Mouse (Mus musculus) liver, postnatal 0 days (tissue): ENCODE results near the gene Smco1. TPM values are rescaled to one million over a fixed set of nuclear protein-coding genes. Genes with fewer than 3 reads are reported as not detected.
A peak's percentile ranks its signal among the peaks of the same experiment; 100 is the strongest.
"Not testable (repeated sequence)": the region's sequence is repeated elsewhere in the genome, so short reads cannot be mapped to it uniquely, and the experiment has no call there.

Experiments
- ATAC-seq: fragments of 200-750 bp; cut with Nextera tagmentation; 2 replicates; pipeline ENCODE4 v1.8.0; 2017; ENCODE audit warnings: mild to moderate bottlenecking, moderate library complexity
- DNase-seq: peaks from one replicate; pipeline ENCODE4 v3.0.0-alpha.2; 2016
- H3K27ac ChIP-seq: fragments of 300-500 bp; sonication (generic); 2 replicates; pipeline ENCODE4 v1.5.1; 2014; ENCODE audit warnings: antibody characterized with exemption, moderate library complexity, mild to moderate bottlenecking, low read depth
- H3K27me3 ChIP-seq: fragments of 300-500 bp; sonication (generic); 2 replicates; pipeline ENCODE4 v1.6.1; 2014; ENCODE audit warnings: low read length, control low read depth, mixed read lengths; ENCODE audit not compliant: insufficient read depth
- H3K36me3 ChIP-seq: fragments of 300-500 bp; sonication (generic); replicated peaks from 2 replicates; pipeline ENCODE4 v1.6.1; 2014; ENCODE audit warnings: mild to moderate bottlenecking, control low read depth, low read length, moderate library complexity, mixed read lengths; ENCODE audit not compliant: insufficient read depth
- H3K4me1 ChIP-seq: fragments of 300-500 bp; sonication (generic); 2 replicates; pipeline ENCODE4 v1.6.1; 2014; ENCODE audit warnings: antibody characterized with exemption, mild to moderate bottlenecking, control low read depth; ENCODE audit not compliant: insufficient read depth
- H3K4me2 ChIP-seq: fragments of 300-500 bp; sonication (generic); 2 replicates; pipeline ENCODE4 v1.6.1; 2014; ENCODE audit warnings: low read depth, mild to moderate bottlenecking, low read length, moderate library complexity, mixed read lengths
- H3K4me3 ChIP-seq: fragments of 300-500 bp; sonication (generic); 2 replicates; pipeline ENCODE4 v1.5.1; 2014; ENCODE audit warnings: low read depth, low read length
- H3K9ac ChIP-seq: fragments of 300-500 bp; sonication (generic); replicated peaks from 2 replicates; pipeline ENCODE4 v1.6.1; 2014; ENCODE audit warnings: mild to moderate bottlenecking, moderate library complexity
- H3K9me3 ChIP-seq: fragments of 300-500 bp; sonication (generic); 2 replicates; pipeline ENCODE4 v1.6.1; 2016; ENCODE audit warnings: mild to moderate bottlenecking, control low read depth, low read length, mixed read lengths
- CTCF ChIP-seq: sonication (generic); IDR thresholded peaks from 2 replicates; pipeline ENCODE4 v1.5.1; 2016; ENCODE audit warnings: antibody characterized with exemption, low read depth
- EP300 ChIP-seq: IDR thresholded peaks from 2 replicates; pipeline ENCODE4 v1.6.1; 2016; ENCODE audit warnings: antibody characterized with exemption, low read depth, mild to moderate bottlenecking
- WGBS: fragments of 180-500 bp; shearing (Covaris S2); extraction: QIAGEN DNeasy Blood & Tissue Kit; methylation state at CpG from one replicate; pipeline ENCODE4 v1.1.7; 2014; ENCODE audit not compliant: insufficient replicate concordance; 5-methylcytosine and 5-hydroxymethylcytosine counted together
- polyA plus RNA-seq: library from polyadenylated mRNA; unstranded; fragments of >200 nt; fragmentation: Nextera tagmentation; extraction: Ambion mirVana; gene quantifications from 2 replicates; pipeline ENCODE4 v1.2.1, GENCODE M21; 2015

Smco1 gene
- polyA plus RNA-seq, 1 experiment from 2014 or later = not detected

DNA sequence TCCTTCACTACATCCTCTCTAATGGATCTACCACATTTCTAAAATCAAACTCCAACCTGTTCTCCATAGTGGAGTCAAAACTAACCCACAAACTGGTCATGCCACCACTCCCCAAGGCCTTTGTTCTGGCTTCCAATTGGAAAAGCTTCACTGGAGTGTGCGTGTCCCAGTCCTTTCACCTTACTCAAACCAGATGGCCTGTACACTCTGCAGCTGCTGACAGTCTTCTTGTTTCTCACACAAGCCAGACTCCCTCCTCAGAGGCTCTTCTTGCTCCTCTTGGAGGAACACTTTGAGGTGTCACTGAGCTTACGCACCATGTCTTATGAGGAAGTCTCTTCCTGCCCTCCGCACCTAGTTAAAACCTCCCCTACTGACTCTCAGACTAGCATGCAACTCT lies 27.4 kb upstream of the Smco1 start:
- Histone ChIP-seq H3K27ac (no peak overlapping the region), H3K4me3 (no peak overlapping the region), H3K9ac (no peak overlapping the region), H3K9me3 (no peaks in the 10 kb centered on the region), H3K4me2 (no peak overlapping the region; the same call in 1 of the 2 replicates), H3K36me3 (no peaks in the 10 kb centered on the region), H3K4me1 (peaks cover 22% of the 10 kb centered on the region), H3K27me3 (no peaks in the 10 kb centered on the region)
- no peak for DNase-seq
- ATAC-seq = no peak
- 87% methylated on average over 3 of the region's 3 CpGs for WGBS
- TF ChIP-seq CTCF (no peak), EP300 (no peak)

GRCm38 (mm10) chr16:32246351-32246791 lies 24.9 kb upstream of the Smco1 start:
- DNase-seq (peak; percentile 70), ATAC-seq (peak; percentile 38)
- Histone ChIP-seq H3K4me2 (peak overlapping the region; percentile 76), H3K9me3 (no peaks in the 10 kb centered on the region), H3K36me3 (no peaks in the 10 kb centered on the region), H3K4me3 (peak overlapping the region; percentile 88), H3K4me1 (peaks cover 18% of the 10 kb centered on the region), H3K27ac (peak overlapping the region; percentile 94), H3K27me3 (no peaks in the 10 kb centered on the region), H3K9ac (peak overlapping the region; percentile 88)
- under 1% methylated on average over 24 of the region's 41 CpGs for WGBS
- TF ChIP-seq EP300 (no peak), CTCF (no peak)

- Histone ChIP-seq H3K4me3 (peak within 1 kb of the TSS; percentile 88), H3K4me2 (peak within 1 kb of the TSS; percentile 83), H3K36me3 (no peaks in the 10 kb centered on the region), H3K27ac (peak within 1 kb of the TSS; percentile 94), H3K9me3 (no peaks in the 10 kb centered on the region), H3K27me3 (no peaks in the 10 kb centered on the region), H3K4me1 (peaks cover 18% of the 10 kb centered on the region), H3K9ac (peak within 1 kb of the TSS; percentile 88)
- TF ChIP-seq CTCF = no peak
- TF ChIP-seq EP300 = no peak
- peak; percentile 98 for ATAC-seq
- DNase-seq = peak; percentile 98
- under 1% methylated on average over 41 of the region's 48 CpGs for WGBS
Observed at GRCm38 (mm10) chr16:32246952-32247370, 24.3 kb upstream of the Smco1 start, which contains the start of the genes Fbxo45 and Wdr53. Gene Fbxo45 (minus strand): TSS chr16:32247158. Gene Wdr53 (plus strand): TSS chr16:32247227.

GRCm38 (mm10) chr16:32264225-32264624 lies 7.0 kb upstream of the Smco1 start:
- not testable (repeated sequence) for H3K9ac ChIP-seq, H3K4me1 ChIP-seq, H3K4me2 ChIP-seq, ATAC-seq, H3K27ac ChIP-seq, H3K27me3 ChIP-seq, H3K4me3 ChIP-seq, H3K36me3 ChIP-seq, H3K9me3 ChIP-seq
- DNase-seq = peak; percentile 20
- peak; percentile 58 for TF ChIP-seq CTCF
- WGBS = 76% methylated on average over 2 of the region's 2 CpGs

DNA sequence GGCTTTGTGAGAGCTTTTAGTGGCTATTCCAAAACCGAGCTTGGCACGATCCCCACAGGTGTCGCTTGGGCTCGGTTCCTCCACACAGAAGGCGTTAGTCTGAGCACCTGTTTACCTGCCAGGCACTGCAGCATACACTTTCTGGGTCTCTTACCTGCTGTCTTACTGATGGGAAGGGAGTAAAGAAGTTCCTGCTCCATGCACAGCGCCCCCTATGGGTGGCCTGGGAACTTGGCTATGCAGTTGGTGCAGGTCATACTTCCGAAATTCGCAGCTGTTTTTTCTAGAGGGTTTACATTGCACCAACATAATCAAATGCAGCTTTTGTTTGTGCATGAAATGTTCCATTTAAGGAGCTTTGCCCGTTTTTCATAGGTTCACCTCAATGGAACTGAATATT lies 2.1 kb downstream of the Smco1 start:
- 61% methylated on average over 9 of the region's 9 CpGs for WGBS
- Histone ChIP-seq H3K27ac (no peak overlapping the region), H3K27me3 (no peaks in the 10 kb centered on the region), H3K9me3 (no peaks in the 10 kb centered on the region), H3K36me3 (no peaks in the 10 kb centered on the region), H3K4me1 (peaks cover 12% of the 10 kb centered on the region; the same call in 1 of the 2 replicates), H3K4me2 (no peak overlapping the region), H3K9ac (no peak overlapping the region), H3K4me3 (no peak overlapping the region)
- peak; percentile 72 for TF ChIP-seq CTCF
- TF ChIP-seq EP300 = no peak
- DNase-seq = peak; percentile 45
- ATAC-seq = no peak

- no peak for TF ChIP-seq CTCF
- TF ChIP-seq EP300 = no peak
- Histone ChIP-seq H3K4me2 (no peak overlapping the region), H3K9me3 (no peaks in the 10 kb centered on the region), H3K4me1 (peaks cover 19% of the 10 kb centered on the region; the same call in 1 of the 2 replicates), H3K27ac (no peak overlapping the region), H3K27me3 (no peaks in the 10 kb centered on the region), H3K9ac (no peak overlapping the region), H3K36me3 (no peaks in the 10 kb centered on the region; the same call in 1 of the 2 replicates), H3K4me3 (no peak overlapping the region)
- no peak for DNase-seq
- WGBS = 83% methylated on average over 6 of the region's 6 CpGs
- no peak for ATAC-seq
Observed at GRCm38 (mm10) chr16:32275041-32275440, 3.8 kb downstream of the Smco1 start.
